Mouse (Mus musculus): Measurements from ENCODE around the gene Cryz. TPM values are rescaled to one million over a fixed set of nuclear protein-coding genes. Genes with fewer than 3 reads are reported as not detected.

The Cryz gene
- total and polyA plus RNA-seq, 3 experiments = 10.7 to 21.6 TPM; not detected in 1

DNA sequence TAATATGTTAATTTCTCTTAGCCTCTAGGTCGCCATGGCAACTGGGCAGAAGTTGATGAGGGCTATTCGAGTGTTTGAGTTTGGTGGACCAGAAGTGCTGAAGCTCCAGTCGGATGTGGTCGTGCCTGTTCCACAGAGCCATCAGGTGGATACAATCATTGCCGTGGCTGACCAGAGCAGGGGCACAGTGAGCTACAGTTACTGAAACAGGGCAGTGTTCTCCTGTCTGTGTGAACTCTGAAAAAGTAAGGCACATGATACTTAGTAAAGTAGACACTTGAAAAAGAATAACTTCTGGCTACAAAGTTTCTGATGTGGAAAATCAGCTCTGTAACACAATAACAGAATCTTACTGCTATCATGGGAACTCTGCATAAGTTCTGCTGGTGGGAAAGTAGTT, 8.4 kb downstream of the Cryz start:
- no peaks in the 10 kb centered on the region; a peak in 1 of 4 replicates for H3K36me3 ChIP-seq (ENCODE audit: control insufficient read depth in 1 of 2, insufficient read depth in 2 of 2, low read length in 2 of 2)
- TF ChIP-seq TBP (IDR thresholded peaks at IDR 0.05; ENCODE audit: low read depth, low read length) (no peak), MEF2A (IDR thresholded peaks at IDR 0.05; ENCODE audit: extremely low read depth, insufficient replicate concordance, low read depth, low read length, poor library complexity, severe bottlenecking) (no peak), RAD21 (IDR thresholded peaks at IDR 0.05; ENCODE audit: low read depth, low read length) (no peak), SMC3 (IDR thresholded peaks at IDR 0.05; ENCODE audit: low read depth, low read length) (no peak), ZNF384 (IDR thresholded peaks at IDR 0.05; ENCODE audit: low read depth, low read length) (no peak), GATA1 (IDR thresholded peaks at IDR 0.05; ENCODE audit: low read depth, low read length) (no peak)
- H3K4me3 ChIP-seq (ENCODE audit: control insufficient read depth in 1 of 2, insufficient read depth in 1 of 2, low read depth in 2 of 2, low read length in 2 of 2) = no peak overlapping the region
- H3K4me1 ChIP-seq (ENCODE audit: control insufficient read depth in 1 of 2, insufficient read depth in 2 of 2, low read length in 2 of 2) = no peaks in the 10 kb centered on the region
- no peaks in the 10 kb centered on the region for H3K27me3 ChIP-seq (ENCODE audit: control insufficient read depth in 1 of 2, insufficient read depth in 2 of 2, low read length in 2 of 2)
- no peak overlapping the region for H3K27ac ChIP-seq (ENCODE audit: control insufficient read depth, low read depth, low read length)
- no peak for DNase-seq (ENCODE audit: low read depth, low spot score)
- H3K9ac ChIP-seq (ENCODE audit: control insufficient read depth, low read depth, low read length, poor library complexity, severe bottlenecking) = no peak overlapping the region
- H3K9me3 ChIP-seq (replicated peaks; ENCODE audit: insufficient read depth, low read length) = no peaks in the 10 kb centered on the region
- no peaks in the 10 kb centered on the region for H3K79me2 ChIP-seq (ENCODE audit: control insufficient read depth, insufficient read depth, low read length, poor library complexity)

DNA sequence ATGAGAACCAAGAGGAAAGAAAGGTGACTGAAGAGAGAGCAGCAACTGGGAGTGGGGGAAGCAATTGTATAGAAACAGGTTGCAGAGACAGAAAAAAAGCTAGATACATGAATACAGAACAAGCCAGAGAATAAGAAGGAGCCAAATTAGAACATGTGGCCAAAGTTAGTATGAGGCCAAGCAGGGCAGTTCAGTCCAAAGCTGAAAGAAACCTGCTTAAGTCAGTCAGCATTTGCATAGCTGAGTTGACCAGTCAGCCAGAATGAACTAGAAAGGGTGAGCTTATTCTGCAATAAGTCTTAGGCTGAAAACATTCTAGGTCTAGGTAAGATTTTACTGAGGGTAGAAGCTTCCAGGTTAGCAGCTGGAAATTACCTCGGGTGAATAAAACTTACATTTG, 11.4 kb downstream of the Cryz start:
- no peak overlapping the region for H3K9ac ChIP-seq (ENCODE audit: control insufficient read depth, low read depth, low read length, poor library complexity, severe bottlenecking)
- H3K4me3 ChIP-seq (ENCODE audit: control insufficient read depth in 1 of 2, insufficient read depth in 1 of 2, low read depth in 2 of 2, low read length in 2 of 2) = no peak overlapping the region
- TF ChIP-seq HCFC1 (IDR thresholded peaks at IDR 0.05; ENCODE audit: low read depth, low read length) (no peak), CHD2 (IDR thresholded peaks at IDR 0.05; ENCODE audit: low read length) (no peak), BHLHE40 (IDR thresholded peaks at IDR 0.05; ENCODE audit: borderline replicate concordance, low read depth, low read length) (no peak), USF2 (IDR thresholded peaks at IDR 0.05; ENCODE audit: borderline replicate concordance in 1 of 2, insufficient read depth in 1 of 2, low read depth in 1 of 2, low read length in 2 of 2) (no peak), ZKSCAN1 (IDR thresholded peaks at IDR 0.05; ENCODE audit: low read depth, low read length) (no peak), RAD21 (IDR thresholded peaks at IDR 0.05; ENCODE audit: low read depth, low read length) (no peak), E2F4 (IDR thresholded peaks at IDR 0.05; ENCODE audit: borderline replicate concordance, low read depth, low read length) (no peak)
- no peaks in the 10 kb centered on the region for H3K4me1 ChIP-seq (ENCODE audit: control insufficient read depth in 1 of 2, insufficient read depth in 2 of 2, low read length in 2 of 2)
- H3K79me2 ChIP-seq (ENCODE audit: control insufficient read depth, insufficient read depth, low read length, poor library complexity) = no peaks in the 10 kb centered on the region
- H3K27ac ChIP-seq (ENCODE audit: control insufficient read depth, low read depth, low read length) = no peak overlapping the region
- no peak for DNase-seq (ENCODE audit: low read depth, low spot score)
- H3K9me3 ChIP-seq (replicated peaks; ENCODE audit: insufficient read depth, low read length) = no peaks in the 10 kb centered on the region
- no peaks in the 10 kb centered on the region; a peak in 1 of 4 replicates for H3K36me3 ChIP-seq (ENCODE audit: control insufficient read depth in 1 of 2, insufficient read depth in 2 of 2, low read length in 2 of 2)
- H3K27me3 ChIP-seq (ENCODE audit: control insufficient read depth in 1 of 2, insufficient read depth in 2 of 2, low read length in 2 of 2) = no peaks in the 10 kb centered on the region

DNA sequence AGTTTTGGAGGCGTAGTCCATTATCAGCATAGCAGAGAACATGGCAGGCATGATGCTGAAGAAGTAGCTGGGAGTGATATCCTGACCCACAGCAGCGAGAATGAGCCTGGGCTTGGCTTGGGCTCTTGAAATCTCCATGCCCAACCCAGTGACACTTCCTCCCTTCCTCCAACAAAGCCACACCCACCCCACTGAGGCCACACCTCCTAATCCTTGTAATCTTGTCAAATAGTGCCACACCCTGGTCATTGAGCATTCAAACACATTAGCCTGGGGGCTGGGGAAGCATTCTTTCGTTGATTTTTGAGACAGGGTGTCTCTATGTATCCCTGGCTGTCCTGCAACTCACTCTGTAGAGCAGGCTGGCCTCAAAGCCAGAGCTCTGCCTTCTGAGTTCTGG, 15.4 kb downstream of the Cryz start:
- TF ChIP-seq MXI1 (IDR thresholded peaks at IDR 0.05; ENCODE audit: low read depth, low read length) = no peak
- no peak for TF ChIP-seq MAX (IDR thresholded peaks at IDR 0.05; ENCODE audit: low read length)
- TF ChIP-seq GATA1 (IDR thresholded peaks at IDR 0.05; ENCODE audit: low read depth, low read length) = no peak
- TF ChIP-seq NRF1 (IDR thresholded peaks at IDR 0.05; ENCODE audit: insufficient read depth, low read depth, low read length, poor library complexity, severe bottlenecking) = no peak
- TF ChIP-seq ZKSCAN1 (IDR thresholded peaks at IDR 0.05; ENCODE audit: low read depth, low read length) = no peak
- TF ChIP-seq JUND (IDR thresholded peaks at IDR 0.05; ENCODE audit: low read depth, low read length) = no peak
- TF ChIP-seq CTCF (IDR thresholded peaks at IDR 0.05 in 2 of 3, conservative IDR thresholded peaks at IDR 0.05 in 1 of 3; ENCODE audit: control insufficient read depth in 1 of 3, insufficient read depth in 1 of 3, low read depth in 2 of 3, low read length in 3 of 3, poor library complexity in 1 of 3, severe bottlenecking in 1 of 3) = no peak; a peak in 1 of 6 replicates
- TF ChIP-seq ELF1 (IDR thresholded peaks at IDR 0.05; ENCODE audit: low read depth, low read length) = no peak
- Histone ChIP-seq H3K4me1 (ENCODE audit: control insufficient read depth in 1 of 2, insufficient read depth in 2 of 2, low read length in 2 of 2) (no peaks in the 10 kb centered on the region), H3K9ac (ENCODE audit: control insufficient read depth, low read depth, low read length, poor library complexity, severe bottlenecking) (no peak overlapping the region), H3K36me3 (ENCODE audit: control insufficient read depth in 1 of 2, insufficient read depth in 2 of 2, low read length in 2 of 2) (no peaks in the 10 kb centered on the region; a peak in 1 of 4 replicates), H3K9me3 (replicated peaks; ENCODE audit: insufficient read depth, low read length) (no peaks in the 10 kb centered on the region), H3K27ac (ENCODE audit: control insufficient read depth, low read depth, low read length) (no peak overlapping the region), H3K4me3 (ENCODE audit: control insufficient read depth in 1 of 2, insufficient read depth in 1 of 2, low read depth in 2 of 2, low read length in 2 of 2) (no peak overlapping the region), H3K79me2 (ENCODE audit: control insufficient read depth, insufficient read depth, low read length, poor library complexity) (no peaks in the 10 kb centered on the region), H3K27me3 (ENCODE audit: control insufficient read depth in 1 of 2, insufficient read depth in 2 of 2, low read length in 2 of 2) (no peaks in the 10 kb centered on the region)
- peak; percentile 27 for DNase-seq (ENCODE audit: low read depth, low spot score)

Data from MEL (cell line).